Mouse (Mus musculus): ENCODE data around the gene Rps6ka2.

Rps6ka2 gene

DNA sequence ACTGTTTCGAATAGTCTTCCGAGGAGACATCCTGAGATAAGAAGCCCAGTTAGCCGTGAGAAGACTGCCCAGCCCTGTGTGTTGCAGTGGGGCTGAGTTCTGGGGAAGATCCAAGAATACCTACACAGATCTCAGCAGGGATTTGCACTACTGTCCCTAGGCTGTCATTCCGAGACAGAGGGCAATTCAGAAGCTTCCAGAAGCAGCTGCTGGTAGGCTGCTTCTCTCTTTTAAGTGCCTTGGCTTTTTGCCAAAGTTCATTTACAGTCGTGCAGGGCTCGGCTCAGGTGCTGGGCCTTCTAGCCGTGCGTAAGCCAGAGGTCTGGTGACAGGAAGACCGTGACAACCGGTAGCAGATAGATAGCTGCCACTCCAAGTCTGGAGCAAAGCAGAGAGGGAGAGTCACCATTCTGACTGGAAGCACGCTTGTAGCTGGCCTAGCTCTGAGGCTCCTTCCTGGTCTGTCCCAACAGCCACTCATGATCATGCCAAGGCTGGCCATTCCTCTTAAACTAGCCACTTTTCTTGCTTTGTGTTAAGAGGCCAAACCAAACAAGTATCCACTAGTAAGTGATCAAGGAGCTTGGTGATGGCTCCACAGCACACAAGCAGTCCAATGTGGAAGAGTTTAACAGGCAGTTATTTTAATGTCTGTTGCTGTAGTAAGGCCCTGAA lies 49.3 kb downstream of the Rps6ka2 start:
- in situ Hi-C loops (cut with MseI, MboI) = no loop called here

DNA sequence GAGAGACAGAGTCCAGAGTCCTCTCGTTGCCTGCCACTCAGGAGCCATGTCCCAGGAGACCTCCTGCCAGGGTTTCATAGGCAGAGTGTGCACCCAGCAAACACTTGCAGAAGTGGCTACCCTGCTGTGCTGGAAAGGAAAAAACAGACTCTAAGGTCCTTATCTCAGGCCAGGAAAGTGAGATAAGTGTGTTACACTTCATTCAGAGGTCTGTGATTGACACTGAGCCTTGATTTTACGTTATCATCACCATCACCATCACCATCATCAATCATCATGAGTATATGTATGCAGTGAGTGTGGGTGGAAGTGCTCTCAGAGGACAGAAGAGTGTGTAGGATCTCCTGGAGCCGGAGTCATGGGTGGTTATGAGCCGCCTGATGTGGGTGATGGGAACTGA lies 51.4 kb downstream of the Rps6ka2 start:
- in situ Hi-C loops (cut with MseI, MboI) = no loop called here

DNA sequence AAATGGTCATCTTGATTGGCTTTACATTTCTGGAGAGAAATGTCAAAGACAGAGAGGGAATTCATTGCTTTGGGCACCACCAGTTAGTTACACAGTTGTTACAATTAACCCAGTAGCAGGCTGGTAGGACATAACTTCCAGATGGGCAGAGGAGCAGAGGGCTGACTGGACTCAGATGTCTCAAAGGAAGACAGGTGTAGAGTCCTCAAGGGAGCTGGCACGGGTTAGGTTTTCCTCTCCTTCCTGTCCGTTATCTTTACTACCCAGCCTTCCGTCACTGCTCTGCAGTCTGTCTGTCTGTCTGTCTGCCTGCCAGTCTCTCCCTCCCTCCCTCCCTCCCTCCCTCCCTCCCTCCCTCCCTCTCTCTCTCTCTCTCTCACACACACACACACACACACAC lies 52.3 kb downstream of the Rps6ka2 start:
- in situ Hi-C loops (cut with MseI, MboI) = no loop called here

DNA sequence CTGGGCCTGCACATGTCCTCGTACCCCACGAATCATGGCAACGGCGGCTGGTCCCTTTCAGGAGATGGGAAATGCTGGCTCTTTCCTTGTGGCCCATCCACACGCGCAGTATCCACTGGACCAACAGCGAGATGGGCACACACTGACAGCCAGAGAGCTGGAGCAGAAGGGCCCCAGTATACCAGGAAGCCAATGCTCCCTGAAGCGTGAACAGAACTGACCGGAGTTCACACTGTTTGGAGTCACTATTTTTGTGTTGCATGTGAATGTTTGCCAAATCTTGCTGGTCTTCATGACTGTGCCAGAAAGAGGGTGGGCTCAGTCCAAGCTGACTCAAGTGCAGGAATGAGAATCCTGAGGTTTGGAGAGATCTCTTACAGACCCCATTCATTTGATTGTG lies 58.6 kb downstream of the Rps6ka2 start:
- in situ Hi-C loops (cut with MseI, MboI) = no loop called here

DNA sequence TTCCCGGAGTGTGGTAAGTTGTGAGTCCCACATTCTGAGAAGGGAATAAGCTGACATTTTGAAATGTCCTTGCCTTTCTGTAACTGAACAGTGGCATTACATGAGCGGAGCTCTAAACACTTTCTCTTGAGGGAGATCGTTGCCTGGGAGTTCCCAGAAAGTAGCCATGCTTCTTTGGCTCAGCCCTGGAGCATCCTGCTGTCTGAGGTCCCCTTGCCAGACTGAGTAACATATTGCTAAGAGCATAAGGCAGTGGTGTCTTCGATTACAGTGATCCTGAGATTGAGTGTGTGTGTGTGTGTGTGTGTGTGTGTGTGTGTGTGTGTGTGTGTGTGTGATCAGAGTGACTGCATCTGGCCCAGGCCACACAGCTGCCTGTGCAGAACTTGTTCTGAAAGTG lies 61.4 kb downstream of the Rps6ka2 start:
- in situ Hi-C loops (cut with MseI, MboI) = no loop called here

DNA sequence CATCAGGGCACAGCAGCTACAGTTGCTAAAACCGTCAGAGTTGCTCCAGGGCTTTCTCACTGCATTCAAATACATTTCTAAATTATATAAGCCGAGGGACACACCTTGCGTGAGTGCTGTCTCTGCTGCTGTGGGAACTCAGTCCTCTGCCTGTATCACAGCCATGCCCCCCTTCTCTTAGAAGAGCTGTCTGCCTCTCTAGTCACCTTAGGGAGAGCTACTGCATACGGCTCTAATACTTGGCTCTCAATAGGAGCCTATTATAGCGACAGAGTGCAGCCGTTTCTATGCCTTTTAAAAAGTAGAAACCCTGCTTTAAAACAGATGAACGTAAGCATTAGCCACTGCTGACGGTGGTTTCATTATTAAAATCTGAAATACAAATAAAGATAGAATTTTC lies 61.9 kb downstream of the Rps6ka2 start:
- in situ Hi-C loops (cut with MseI, MboI) = no loop called here

DNA sequence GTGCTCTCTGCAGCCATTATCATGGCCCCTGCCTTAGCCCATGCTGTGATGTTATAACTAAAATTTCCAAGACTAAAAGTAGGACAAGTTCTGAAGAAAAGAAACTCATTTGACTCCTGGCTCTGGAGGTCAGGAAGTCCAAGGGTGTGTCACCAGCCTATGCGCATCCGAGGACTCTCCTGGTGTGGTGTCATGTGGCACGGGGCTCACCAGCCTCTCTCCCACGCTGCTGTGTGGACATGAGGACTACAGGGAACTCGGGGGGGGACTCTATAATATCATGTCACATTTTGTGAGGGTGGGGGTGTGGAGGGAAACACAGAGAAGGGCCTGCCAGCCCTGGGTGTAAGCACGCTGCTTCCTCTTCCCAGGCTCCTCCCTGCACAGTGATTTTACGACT lies 62.5 kb downstream of the Rps6ka2 start:
- in situ Hi-C loops (cut with MseI, MboI) = no loop called here

DNA sequence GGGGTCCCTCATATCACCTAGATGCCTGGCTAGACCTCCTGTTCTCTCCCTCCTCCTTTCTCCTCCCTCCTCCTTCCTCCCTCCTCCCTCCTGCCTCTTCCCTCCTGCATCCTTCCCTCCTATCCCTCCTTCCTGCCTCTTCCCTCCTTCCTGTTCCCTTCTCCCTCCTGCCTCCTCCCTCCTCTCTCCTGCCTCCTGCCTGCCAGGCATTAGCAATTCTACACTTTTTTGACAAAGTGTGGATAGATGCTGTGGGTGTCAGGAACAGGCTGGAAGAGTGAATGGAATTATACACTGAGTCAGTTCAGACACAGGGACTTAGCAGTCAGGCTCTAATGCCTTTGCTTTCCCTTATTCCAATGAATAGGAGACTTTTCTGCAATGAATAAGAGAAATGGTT lies 63.3 kb downstream of the Rps6ka2 start:
- in situ Hi-C loops (cut with MseI, MboI) = no loop called here

DNA sequence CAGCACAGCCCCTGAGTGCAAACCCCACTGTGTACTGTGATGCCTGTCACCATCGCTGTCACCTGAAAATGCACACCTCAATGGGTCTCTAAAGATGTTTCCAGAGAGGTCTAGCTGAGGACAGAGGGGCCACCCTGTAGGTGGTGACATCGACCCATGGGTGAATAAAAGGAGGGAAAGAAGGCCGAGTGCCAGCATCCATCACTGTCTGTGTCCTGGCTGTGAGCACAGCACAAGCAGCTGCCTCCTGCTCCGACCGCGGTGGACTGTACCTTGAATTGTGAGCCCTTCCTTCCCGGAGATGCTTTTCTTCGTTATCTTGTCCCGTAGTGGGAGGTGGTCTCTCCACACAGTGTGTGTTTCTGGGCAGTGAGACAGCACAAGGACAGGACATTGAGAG lies 67.8 kb downstream of the Rps6ka2 start:
- in situ Hi-C loops (cut with MseI, MboI) = no loop called here

DNA sequence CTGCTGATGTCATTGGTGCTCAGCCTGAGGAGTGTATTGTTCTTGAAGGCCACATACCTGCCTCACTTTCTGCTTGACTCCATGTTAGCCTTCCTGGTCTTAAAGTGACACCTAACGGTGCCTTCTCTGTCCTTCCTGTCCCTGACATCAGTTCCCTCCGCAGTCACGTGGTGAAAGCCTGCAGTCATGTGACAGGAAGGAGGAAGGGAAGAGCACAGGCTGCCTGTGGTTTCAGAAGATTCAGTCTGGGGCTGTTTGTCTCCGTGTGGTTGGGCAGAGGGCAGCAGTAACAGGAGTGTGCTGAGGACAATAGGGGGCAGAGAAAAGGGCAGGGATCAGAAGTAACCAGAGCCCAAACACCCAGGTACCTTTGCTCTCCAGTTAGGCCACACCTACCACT lies 68.9 kb downstream of the Rps6ka2 start:
- in situ Hi-C loops (cut with MseI, MboI) = no loop called here

DNA sequence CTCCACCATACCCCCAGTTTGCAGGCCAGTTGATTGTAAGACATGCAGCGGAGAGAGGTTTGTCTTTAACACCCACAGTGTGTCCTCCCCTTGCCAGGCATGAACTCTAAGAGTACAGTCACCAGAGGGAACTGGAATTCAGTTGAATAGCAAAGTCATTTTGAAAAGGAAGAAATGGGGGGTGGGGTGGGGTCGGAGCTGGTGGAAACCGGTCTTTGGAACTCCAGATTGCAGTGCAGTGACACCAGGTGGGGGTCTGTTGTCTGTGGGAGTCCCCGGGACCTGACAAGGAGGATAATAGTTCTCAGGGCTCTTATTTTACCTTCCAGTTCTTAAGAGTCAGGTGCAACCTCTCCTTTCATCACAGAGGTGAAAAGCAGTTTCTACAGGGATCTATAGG lies 70.6 kb downstream of the Rps6ka2 start:
- in situ Hi-C loops (cut with MseI, MboI) = no loop called here

DNA sequence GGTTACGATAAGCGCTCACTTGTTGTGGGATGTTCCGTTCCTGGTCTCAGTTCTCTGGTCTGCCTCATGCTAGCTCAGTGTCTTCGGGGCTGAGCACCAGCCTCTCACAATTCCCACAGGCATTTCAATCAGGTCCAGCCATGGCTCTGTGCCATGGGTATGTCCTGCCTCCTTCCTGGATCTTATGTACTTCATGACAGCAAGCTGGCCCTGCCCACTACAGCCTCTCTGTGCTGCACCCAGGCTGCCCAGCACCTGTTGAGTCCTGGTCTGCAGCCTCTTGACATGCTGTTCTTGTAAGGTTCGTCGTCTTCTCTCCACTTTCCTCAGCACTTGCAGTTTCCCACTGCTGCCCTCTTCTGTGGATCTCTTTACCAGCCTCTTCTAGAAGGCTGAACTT lies 75.2 kb downstream of the Rps6ka2 start:
- in situ Hi-C loops (cut with MseI, MboI) = no loop called here

DNA sequence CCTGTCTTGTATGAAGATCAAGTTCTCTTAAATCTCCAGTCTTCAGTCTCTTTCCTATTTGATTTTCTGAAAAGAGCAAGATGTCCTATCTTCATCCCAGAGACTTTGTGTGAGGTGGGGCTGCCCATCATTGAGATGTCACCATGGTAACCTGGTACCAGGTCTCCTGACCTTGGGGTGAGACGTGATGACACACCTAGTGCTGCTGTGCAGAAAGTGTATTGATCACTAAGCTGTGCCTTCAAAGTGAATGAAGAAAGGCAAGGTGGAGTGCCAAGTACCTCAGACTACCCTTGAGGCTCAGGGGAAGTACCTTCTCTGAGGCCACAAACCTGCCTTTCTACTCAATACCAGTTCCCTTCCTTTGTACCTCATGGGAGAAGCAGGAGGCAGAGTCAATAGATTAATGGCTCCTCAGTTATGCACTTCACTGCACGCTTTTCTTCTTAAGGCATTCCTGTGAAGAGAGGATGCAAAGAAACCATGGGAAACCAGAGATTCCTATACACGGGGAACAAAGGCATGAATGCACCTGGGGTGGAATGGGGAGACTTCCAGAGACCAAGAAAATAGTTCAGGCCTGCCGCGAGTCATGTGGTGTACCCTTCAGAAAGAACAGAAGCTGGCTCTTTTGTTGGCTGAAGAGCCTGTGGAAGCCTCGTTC lies 77.1 kb downstream of the Rps6ka2 start:
- in situ Hi-C loops (cut with MseI, MboI) = no loop called here

DNA sequence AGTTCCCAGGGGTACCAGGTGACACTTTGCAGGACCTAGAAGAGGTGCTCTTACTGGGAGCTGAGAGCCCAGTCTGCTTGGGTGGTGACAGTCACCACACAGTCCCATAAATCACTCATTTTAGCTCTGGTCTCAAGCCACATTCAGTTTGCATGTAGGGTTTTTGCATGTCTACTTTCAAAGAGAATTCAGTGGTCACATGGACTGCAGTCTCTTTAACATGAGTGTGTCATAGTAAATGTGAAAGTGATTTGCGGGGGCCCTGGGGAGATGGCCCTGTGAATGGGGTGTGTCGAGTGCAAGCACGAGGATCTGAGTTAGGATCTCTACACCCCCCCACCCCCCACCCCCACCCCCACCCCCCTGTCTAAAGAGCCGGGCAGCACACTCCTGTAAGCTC lies 80.5 kb downstream of the Rps6ka2 start:
- in situ Hi-C loops (cut with MseI, MboI) = loop anchor here in 1 of 2 experiments (25.0 kb wide), 1 partner anchor 937 kb away; no protein-coding TSS in a partner anchor

DNA sequence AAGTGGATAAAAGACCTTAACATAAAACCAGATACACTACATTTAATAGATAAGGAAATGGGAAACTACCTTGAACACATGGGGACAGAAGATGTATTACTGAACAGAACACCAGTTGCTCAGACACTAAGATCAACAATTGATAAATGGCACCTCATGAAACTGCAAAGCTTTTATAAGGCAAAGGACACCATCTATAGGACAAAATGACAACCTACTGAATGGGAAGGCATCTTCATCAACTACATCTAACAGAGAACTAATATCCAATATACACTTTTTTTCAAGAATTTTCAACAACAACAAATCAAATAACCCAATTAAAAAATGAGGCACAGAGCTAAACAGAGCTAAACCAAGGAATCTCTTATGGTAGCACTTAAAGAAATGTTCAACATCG lies 87.3 kb downstream of the Rps6ka2 start:
- in situ Hi-C loops (cut with MseI, MboI) = loop anchor here in 1 of 2 experiments (25.0 kb wide), 1 partner anchor 930 kb away; no protein-coding TSS in a partner anchor

DNA sequence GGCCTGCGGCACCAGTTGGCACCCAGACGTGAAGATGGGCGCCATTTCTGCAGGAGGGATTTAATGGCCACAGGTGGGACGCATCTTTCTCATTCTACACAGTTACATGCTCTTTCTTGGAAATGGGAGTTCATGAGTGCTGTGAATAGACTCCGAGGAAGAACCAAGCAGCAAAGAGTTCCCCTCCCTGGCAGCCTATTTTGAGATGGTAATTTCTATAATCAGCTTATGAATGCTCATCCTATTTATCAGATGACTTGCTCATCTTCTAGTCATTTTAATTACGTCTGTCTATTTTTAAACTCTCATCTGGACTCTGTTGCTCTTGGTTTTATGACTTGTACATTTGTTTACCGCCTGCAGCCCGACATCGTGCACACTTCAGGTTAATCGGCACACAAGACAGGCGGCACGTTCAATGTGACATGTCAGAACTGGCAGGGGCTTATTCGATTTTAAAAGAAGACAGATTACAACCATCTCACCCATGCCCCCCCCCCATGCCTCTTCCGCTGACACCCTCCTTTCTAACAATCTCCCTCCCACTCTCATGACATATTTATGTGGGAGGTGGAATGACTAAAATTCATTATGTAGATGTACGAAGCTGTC lies 88.9 kb downstream of the Rps6ka2 start:
- in situ Hi-C loops (cut with MseI, MboI) = loop anchor here in 1 of 2 experiments (25.0 kb wide), 1 partner anchor 928 kb away; no protein-coding TSS in a partner anchor

DNA sequence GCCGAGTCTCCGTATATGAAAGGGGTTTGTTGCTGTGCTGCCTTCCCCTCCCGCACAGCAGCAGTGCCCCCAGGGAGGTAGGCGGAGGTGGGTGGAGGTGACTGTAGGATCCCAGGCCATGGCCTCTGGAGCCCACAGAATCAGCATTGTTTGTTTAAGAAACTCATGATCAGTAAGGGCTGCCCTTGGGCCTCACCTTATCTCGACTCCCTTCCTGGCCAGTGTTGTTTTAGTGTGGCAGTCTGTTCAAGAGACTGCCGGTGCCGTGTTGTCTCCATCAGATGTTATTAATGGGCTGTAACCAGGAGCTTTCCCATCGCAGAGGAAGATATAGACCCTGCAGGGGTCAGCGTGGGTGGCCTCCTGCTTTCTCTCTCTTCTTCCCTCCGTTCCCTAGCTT lies 90.4 kb downstream of the Rps6ka2 start:
- in situ Hi-C loops (cut with MseI, MboI) = loop anchor here in 1 of 2 experiments (25.0 kb wide), 1 partner anchor 927 kb away; no protein-coding TSS in a partner anchor

DNA sequence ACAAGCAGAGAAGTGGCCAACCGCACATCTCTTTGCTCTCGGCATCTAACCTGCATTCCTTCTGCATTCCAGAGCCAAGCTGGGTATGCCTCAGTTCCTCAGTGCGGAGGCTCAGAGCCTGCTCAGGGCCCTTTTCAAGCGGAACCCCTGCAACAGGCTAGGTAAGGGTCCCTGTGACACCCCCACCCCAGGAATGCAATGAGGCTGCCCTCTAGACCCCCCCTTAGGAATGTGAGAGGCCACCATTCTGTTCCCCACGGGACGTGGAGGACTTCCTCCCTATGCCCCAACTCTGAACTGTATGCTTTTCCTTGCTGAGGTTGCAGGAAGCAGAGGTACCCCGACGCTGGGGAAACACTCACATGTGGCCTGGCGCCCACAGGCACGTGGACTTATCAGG lies 92.1 kb downstream of the Rps6ka2 start:
- in situ Hi-C loops (cut with MseI, MboI) = loop anchor here in 1 of 2 experiments (25.0 kb wide), 1 partner anchor 925 kb away; no protein-coding TSS in a partner anchor

DNA sequence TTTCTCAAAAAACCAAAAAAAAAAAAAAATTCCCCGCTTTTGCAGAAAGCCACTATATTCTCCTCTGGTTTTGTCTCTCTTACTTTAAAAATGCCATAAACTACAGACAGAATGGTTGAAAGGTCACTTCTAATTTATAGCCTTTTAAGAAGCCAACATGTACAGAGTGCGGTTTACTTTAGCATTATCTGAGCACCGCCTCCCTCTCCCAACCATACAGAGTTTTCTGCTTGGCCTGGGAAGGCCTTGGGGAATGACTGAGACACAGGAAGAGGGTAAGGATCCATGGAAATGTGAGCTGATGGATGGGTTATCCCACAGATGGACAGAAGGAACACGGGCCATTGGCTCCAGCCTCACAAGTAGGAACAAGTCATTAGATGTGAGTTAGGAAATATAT lies 92.7 kb downstream of the Rps6ka2 start:
- in situ Hi-C loops (cut with MseI, MboI) = loop anchor here in 1 of 2 experiments (25.0 kb wide), 1 partner anchor 925 kb away; no protein-coding TSS in a partner anchor

DNA sequence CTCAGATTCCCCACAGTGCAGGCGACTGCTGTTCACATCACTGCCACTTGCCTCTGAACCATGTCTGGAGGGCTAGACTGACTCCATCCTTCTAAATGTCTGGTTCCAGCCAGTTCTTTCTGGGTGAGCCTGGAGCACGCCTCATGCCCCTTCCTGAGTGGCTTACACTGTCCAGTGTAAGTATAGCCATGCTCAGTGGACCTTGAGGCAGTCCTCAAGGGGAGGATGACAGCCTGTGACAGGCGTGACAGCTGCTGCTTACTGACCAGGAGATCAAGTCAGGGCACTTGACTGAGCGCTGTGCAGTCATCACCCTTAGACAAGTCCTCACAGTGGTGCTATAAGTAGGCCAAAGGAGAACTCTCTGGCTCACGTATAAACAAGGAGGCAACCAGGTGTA lies 94.7 kb downstream of the Rps6ka2 start:
- in situ Hi-C loops (cut with MseI, MboI) = loop anchor here in 1 of 2 experiments (25.0 kb wide), 1 partner anchor 923 kb away; no protein-coding TSS in a partner anchor

DNA sequence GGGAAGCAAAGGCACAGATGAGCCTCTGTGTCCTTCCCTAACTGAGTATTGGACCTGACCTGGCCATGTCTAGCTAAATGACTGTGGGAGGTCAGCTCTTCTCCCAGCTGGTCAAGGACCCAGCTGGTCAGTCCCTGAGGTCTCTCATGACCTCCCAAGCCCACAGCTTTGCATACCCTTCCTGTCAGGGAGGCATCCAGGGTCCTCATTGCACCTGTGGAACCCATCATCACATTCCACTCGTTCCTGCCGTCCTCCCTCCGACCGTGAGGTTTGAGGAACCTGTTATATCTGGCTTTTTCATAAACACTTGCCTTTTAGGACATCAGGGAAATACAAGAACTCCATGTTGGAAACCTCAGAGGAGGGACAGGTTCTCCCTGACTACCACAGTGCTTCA lies 95.4 kb downstream of the Rps6ka2 start:
- in situ Hi-C loops (cut with MseI, MboI) = loop anchor here in 1 of 2 experiments (25.0 kb wide), 1 partner anchor 922 kb away; no protein-coding TSS in a partner anchor

DNA sequence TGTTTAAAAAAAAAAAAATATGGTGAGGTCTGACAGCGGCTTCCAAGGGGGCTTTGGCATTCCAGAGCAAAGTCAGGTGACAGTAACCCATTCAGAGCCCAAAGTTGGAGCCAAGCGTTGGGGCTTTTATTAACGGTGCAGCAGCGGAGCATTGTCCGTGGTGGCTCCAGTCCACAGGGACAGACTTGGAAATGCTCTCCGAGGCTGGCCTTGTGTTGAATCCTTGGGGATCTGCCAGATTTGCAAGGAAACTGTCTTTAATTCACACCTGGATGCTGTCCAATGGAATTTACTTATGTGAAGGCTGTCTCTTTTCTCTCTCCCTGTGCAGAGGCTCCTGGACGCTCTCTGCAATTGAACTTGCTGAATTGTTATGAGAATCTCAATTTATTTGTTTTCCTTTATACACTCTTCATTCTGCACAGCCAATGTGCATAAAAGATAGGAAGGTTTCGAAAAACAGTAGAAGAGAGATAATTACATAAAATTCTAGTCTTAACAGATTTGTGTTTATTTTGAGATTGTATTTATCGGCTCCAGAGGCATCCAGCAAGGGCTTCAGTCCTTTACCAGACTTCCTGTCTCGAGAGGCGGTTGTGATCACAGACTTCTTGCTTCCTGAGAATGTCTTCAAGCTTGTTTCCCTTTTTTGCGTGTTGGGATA lies 95.9 kb downstream of the Rps6ka2 start:
- in situ Hi-C loops (cut with MseI, MboI) = loop anchor here in 1 of 2 experiments (25.0 kb wide), 1 partner anchor 921 kb away; no protein-coding TSS in a partner anchor

Measured in mouse trophoblast stem cell (cell line).